Mouse (Mus musculus) MEL (cell line): ENCODE measurements around the gene Olfr145.

Experiments
- BHLHE40 ChIP-seq: IDR thresholded peaks from 2 replicates; pipeline ENCODE4 v1.6.1; 2012; ENCODE audit warnings: low read depth, mild to moderate bottlenecking, inconsistent platforms, low read length, improper control_type of control experiment, borderline replicate concordance
- CTCF ChIP-seq, 3 experiments: IDR thresholded peaks in 2 of 3; conservative IDR thresholded peaks in 1 of 3; 2 replicates each; pipeline ENCODE4 v1.5.1; 2011 to 2012; ENCODE audit warnings: low read length in 3 of 3, low read depth in 2 of 3, mild to moderate bottlenecking in 2 of 3, improper control_type of control experiment in 1 of 3, inconsistent platforms in 1 of 3, mixed read lengths in 1 of 3, moderate library complexity in 1 of 3; ENCODE audit not compliant: control insufficient read depth in 1 of 3, insufficient read depth in 1 of 3, poor library complexity in 1 of 3, severe bottlenecking in 1 of 3
- EP300 ChIP-seq, 2 experiments: IDR thresholded peaks; 2 replicates each; pipeline ENCODE4 v1.6.1; 2011; ENCODE audit warnings: improper control_type of control experiment in 2 of 2, low read length in 2 of 2, low read depth in 1 of 2, mild to moderate bottlenecking in 1 of 2
- KAT2A ChIP-seq: conservative IDR thresholded peaks from 2 replicates; pipeline ENCODE4 v1.6.1; 2012; ENCODE audit warnings: low read depth, low read length, improper control_type of control experiment, inconsistent platforms
- POLR2A ChIP-seq, 2 experiments: IDR thresholded peaks; 2 replicates each; pipeline ENCODE4 v1.6.1; 2011 to 2012; ENCODE audit warnings: low read length in 2 of 2, mild to moderate bottlenecking in 2 of 2, control low read depth in 1 of 2, improper control_type of control experiment in 1 of 2, low read depth in 1 of 2, moderate library complexity in 1 of 2; ENCODE audit not compliant: control insufficient read depth in 1 of 2, insufficient read depth in 1 of 2, poor library complexity in 1 of 2
- POLR2AphosphoS2 ChIP-seq: IDR thresholded peaks from 2 replicates; pipeline ENCODE4 v1.6.1; 2011; ENCODE audit warnings: low read length, improper control_type of control experiment
- ZKSCAN1 ChIP-seq: IDR thresholded peaks from 2 replicates; pipeline ENCODE4 v1.6.1; 2012; ENCODE audit warnings: low read depth, mild to moderate bottlenecking, inconsistent platforms, low read length, improper control_type of control experiment, moderate library complexity
- ZNF384 ChIP-seq: IDR thresholded peaks from 2 replicates; pipeline ENCODE4 v1.6.1; 2012; ENCODE audit warnings: low read depth, mild to moderate bottlenecking, inconsistent platforms, low read length, improper control_type of control experiment

DNA sequence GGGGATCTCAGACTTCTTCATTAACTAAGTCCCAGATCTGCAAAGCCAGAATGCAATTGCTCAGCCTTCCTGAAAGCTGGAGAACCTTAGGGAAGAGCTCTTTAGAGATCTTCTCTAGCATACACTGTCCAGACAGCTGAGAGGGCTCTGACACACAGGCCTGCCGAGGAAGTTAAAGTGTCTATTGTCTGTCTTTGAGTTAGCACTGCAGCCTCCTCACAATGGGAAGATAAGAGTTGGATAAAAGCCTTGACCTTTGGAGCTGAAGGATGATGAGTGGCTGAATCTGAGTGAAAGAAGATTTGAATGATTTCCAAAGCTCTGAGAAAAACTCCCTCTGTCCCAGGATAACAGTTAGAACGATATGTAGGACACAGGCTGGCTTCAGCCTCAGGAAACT lies at the start of gene Olfr145:
- TF ChIP-seq CTCF (IDR thresholded peaks at IDR 0.05 in 2 of 3, conservative IDR thresholded peaks at IDR 0.05 in 1 of 3; ENCODE audit: control insufficient read depth in 1 of 3, insufficient read depth in 1 of 3, low read depth in 2 of 3, low read length in 3 of 3, poor library complexity in 1 of 3, severe bottlenecking in 1 of 3) (no peak), POLR2AphosphoS2 (no peak), BHLHE40 (no peak), EP300 (IDR thresholded peaks at IDR 0.05; ENCODE audit: low read depth in 1 of 2, low read length in 2 of 2) (no peak), KAT2A (no peak), POLR2A (IDR thresholded peaks at IDR 0.05; ENCODE audit: control insufficient read depth in 1 of 2, insufficient read depth in 1 of 2, low read depth in 1 of 2, low read length in 2 of 2, poor library complexity in 1 of 2) (no peak), ZNF384 (no peak), ZKSCAN1 (no peak)
